Mouse (Mus musculus) hindbrain, embryonic 13.5 days (tissue): Measurements from ENCODE around the gene Zfp827. TPM values are rescaled to one million over a fixed set of nuclear protein-coding genes. Genes with fewer than 3 reads are reported as not detected.

Source experiments
- ATAC-seq: fragments of 200-750 bp; cut with Nextera tagmentation; 2 replicates; pipeline ENCODE4 v1.8.0; 2017; ENCODE audit warnings: moderate TSS enrichment; ENCODE audit not compliant: low FRiP score
- H3K27ac ChIP-seq: fragments of 300-500 bp; sonication (generic); 2 replicates; pipeline ENCODE4 v1.5.1; 2015; ENCODE audit warnings: inconsistent platforms, mild to moderate bottlenecking, moderate library complexity
- H3K27me3 ChIP-seq: fragments of 300-500 bp; sonication (generic); 2 replicates; pipeline ENCODE4 v1.6.1; 2015; ENCODE audit warnings: mild to moderate bottlenecking, inconsistent platforms
- H3K36me3 ChIP-seq: fragments of 300-500 bp; sonication (generic); 2 replicates; pipeline ENCODE4 v1.6.1; 2015; ENCODE audit warnings: mild to moderate bottlenecking, inconsistent platforms
- H3K4me1 ChIP-seq: fragments of 300-500 bp; sonication (generic); replicated peaks from 2 replicates; pipeline ENCODE4 v1.6.1; 2015; ENCODE audit warnings: inconsistent platforms
- H3K4me2 ChIP-seq: fragments of 300-500 bp; sonication (generic); 2 replicates; pipeline ENCODE4 v1.6.1; 2015; ENCODE audit warnings: inconsistent platforms, mild to moderate bottlenecking, moderate library complexity
- H3K4me3 ChIP-seq: fragments of 300-500 bp; sonication (generic); 2 replicates; pipeline ENCODE4 v1.5.1; 2015; ENCODE audit warnings: mild to moderate bottlenecking, inconsistent platforms
- H3K9ac ChIP-seq: fragments of 300-500 bp; sonication (generic); 2 replicates; pipeline ENCODE4 v1.6.1; 2015; ENCODE audit warnings: mild to moderate bottlenecking, inconsistent platforms
- H3K9me3 ChIP-seq: fragments of 300-500 bp; sonication (generic); 2 replicates; pipeline ENCODE4 v1.6.1; 2016; ENCODE audit warnings: inconsistent platforms
- WGBS: fragments of 180-500 bp; shearing (Covaris S2); methylation state at CpG from one replicate; pipeline ENCODE4 v1.1.7; 2015; 5-methylcytosine and 5-hydroxymethylcytosine counted together
- polyA plus RNA-seq: library from polyadenylated mRNA; unstranded; fragments of >200 nt; fragmentation: Nextera tagmentation; extraction: Ambion mirVana; gene quantifications from 2 replicates; pipeline ENCODE4 v1.2.1, GENCODE M21; 2015

Gene Zfp827
- polyA plus RNA-seq, 1 experiment from 2014 or later: 12.5 TPM

DNA sequence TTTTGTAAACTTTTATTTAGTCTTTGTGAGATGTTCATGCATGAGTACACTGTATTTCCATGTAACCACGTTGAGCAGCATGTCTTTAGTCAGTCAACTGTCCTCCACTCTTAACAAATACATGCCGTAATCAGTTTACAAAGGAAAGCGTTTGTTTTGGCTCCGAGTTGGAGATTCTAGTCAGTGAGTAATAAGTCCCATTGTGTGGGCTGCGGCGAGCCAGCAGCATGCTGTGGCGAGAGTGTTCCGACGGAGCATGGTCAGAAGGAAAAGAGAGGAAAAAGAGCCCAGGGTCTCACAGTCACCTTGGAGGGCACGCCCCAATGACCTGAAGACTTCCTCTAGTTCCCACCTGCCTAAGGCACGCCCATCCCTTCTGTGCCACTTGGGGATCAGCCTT lies 68.7 kb downstream of the Zfp827 start:
- Histone ChIP-seq H3K9me3 (no peaks in the 10 kb centered on the region), H3K4me2 (no peak overlapping the region), H3K9ac (no peak overlapping the region), H3K36me3 (peaks cover 16% of the 10 kb centered on the region), H3K27me3 (no peaks in the 10 kb centered on the region), H3K27ac (no peak overlapping the region), H3K4me3 (no peak overlapping the region), H3K4me1 (peaks cover 4% of the 10 kb centered on the region; the same call in 1 of the 2 replicates)
- 49% methylated on average over 11 of the region's 11 CpGs for WGBS
- ATAC-seq: 0 out of 2 replicates have a peak, but pooled peaks have one; percentile 36

GRCm38 (mm10) chr8:79102707-79103106 lies 74.5 kb downstream of the Zfp827 start:
- H3K4me1 ChIP-seq: peaks cover 35% of the 10 kb centered on the region
- no peaks in the 10 kb centered on the region for H3K27me3 ChIP-seq
- 0 out of 2 replicates have a peak overlapping the region, but pooled peaks have one; percentile 0 for H3K27ac ChIP-seq
- H3K4me3 ChIP-seq: no peak overlapping the region
- WGBS: 82% methylated on average over 4 of the region's 4 CpGs
- ATAC-seq: no peak
- H3K9ac ChIP-seq: no peak overlapping the region
- no peaks in the 10 kb centered on the region for H3K36me3 ChIP-seq
- no peaks in the 10 kb centered on the region for H3K9me3 ChIP-seq
- no peak overlapping the region for H3K4me2 ChIP-seq

DNA sequence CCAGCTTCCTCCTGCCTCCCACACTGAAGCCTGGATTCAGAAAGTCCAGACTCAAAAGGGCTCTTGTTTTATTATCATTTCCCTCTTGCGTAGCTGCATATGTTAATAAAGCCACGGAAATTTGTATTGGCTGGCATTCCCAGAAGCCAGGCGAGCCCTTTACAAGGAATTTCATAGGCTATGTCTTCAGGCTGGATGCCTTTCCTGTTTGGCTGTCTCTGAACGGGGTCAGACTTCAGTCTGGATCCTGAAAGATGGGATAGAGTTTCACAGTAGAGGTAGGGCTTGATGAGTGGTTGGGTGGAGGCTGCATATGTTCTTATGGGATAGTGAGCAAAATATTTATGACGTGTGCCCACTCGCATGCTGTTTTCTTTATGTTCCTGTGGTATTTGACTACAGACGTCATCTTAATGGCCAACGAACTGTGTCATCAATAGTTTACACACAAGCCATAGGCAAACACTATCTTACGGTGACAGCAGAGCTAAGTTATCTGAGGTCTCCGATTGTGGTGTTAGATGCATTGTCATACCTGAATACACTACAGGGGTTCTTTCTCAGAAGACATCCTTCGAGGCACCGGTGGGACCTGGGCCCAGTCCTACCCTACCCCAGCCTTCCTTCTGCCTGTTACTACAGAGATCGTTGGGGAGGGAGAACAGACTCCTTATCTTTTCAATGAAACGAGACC lies 75.1 kb downstream of the Zfp827 start:
- peaks cover 33% of the 10 kb centered on the region for H3K4me1 ChIP-seq
- H3K36me3 ChIP-seq: no peaks in the 10 kb centered on the region
- no peak overlapping the region for H3K9ac ChIP-seq
- WGBS: 80% methylated on average over 14 of the region's 14 CpGs
- no peak overlapping the region for H3K4me3 ChIP-seq
- no peak overlapping the region for H3K4me2 ChIP-seq
- no peak for ATAC-seq
- H3K9me3 ChIP-seq: no peaks in the 10 kb centered on the region
- H3K27ac ChIP-seq: 0 out of 2 replicates have a peak overlapping the region, but pooled peaks have one; percentile 0
- no peaks in the 10 kb centered on the region for H3K27me3 ChIP-seq

- Histone ChIP-seq H3K9ac (no peak overlapping the region), H3K4me3 (no peak overlapping the region), H3K27me3 (no peaks in the 10 kb centered on the region), H3K27ac (no peak overlapping the region), H3K4me1 (peaks cover 31% of the 10 kb centered on the region), H3K4me2 (no peak overlapping the region), H3K36me3 (peaks cover 4% of the 10 kb centered on the region; the same call in 1 of the 2 replicates), H3K9me3 (no peaks in the 10 kb centered on the region)
- no peak for ATAC-seq
- 77% methylated on average over 9 of the region's 9 CpGs for WGBS
These were observed 75.8 kb downstream of the Zfp827 start for GRCm38 (mm10) chr8:79103923-79104580.

GRCm38 (mm10) chr8:79104634-79105033 lies 76.4 kb downstream of the Zfp827 start:
- no peak overlapping the region for H3K27ac ChIP-seq
- H3K9me3 ChIP-seq: no peaks in the 10 kb centered on the region
- H3K27me3 ChIP-seq: no peaks in the 10 kb centered on the region
- H3K36me3 ChIP-seq: peaks cover 5% of the 10 kb centered on the region; the same call in 1 of the 2 replicates
- no peak overlapping the region for H3K9ac ChIP-seq
- ATAC-seq: no peak
- no peak overlapping the region for H3K4me3 ChIP-seq
- H3K4me2 ChIP-seq: no peak overlapping the region
- WGBS: 91% methylated on average over 9 of the region's 9 CpGs
- H3K4me1 ChIP-seq: peaks cover 31% of the 10 kb centered on the region

DNA sequence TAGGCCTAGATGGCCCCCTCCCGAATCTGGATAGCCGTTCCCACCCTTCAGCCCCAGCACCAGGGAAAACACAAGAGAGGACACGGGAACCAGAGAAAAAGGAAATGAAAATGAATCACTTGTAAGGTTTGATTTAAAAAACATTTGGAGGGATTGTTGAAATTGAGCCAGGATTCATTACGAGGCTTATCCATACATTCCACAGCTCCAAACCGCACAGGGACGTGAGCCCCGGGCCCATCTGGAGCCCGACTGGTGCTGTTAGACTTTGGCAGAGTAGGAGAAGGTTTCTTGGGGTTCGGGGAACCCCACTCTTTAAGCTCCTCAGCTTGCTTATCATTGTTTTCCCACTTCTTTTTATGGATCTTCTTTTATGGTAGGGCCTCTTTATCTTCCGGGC lies 76.9 kb downstream of the Zfp827 start:
- Histone ChIP-seq H3K36me3 (peaks cover 5% of the 10 kb centered on the region; the same call in 1 of the 2 replicates), H3K27ac (no peak overlapping the region), H3K9me3 (no peaks in the 10 kb centered on the region), H3K4me2 (no peak overlapping the region), H3K4me1 (peaks cover 31% of the 10 kb centered on the region), H3K4me3 (no peak overlapping the region), H3K27me3 (no peaks in the 10 kb centered on the region), H3K9ac (no peak overlapping the region)
- 82% methylated on average over 10 of the region's 10 CpGs for WGBS
- no peak for ATAC-seq

- H3K27ac ChIP-seq: no peak overlapping the region
- peaks cover 17% of the 10 kb centered on the region; the same call in 1 of the 2 replicates for H3K36me3 ChIP-seq
- H3K9me3 ChIP-seq: no peaks in the 10 kb centered on the region
- no peak overlapping the region for H3K4me2 ChIP-seq
- H3K4me1 ChIP-seq: 0 out of 2 replicates have a peak, but pooled peaks cover 3% of the 10 kb centered on the region
- no peak overlapping the region for H3K9ac ChIP-seq
- no peak for ATAC-seq
- WGBS: 91% methylated on average over 8 of the region's 8 CpGs
- H3K4me3 ChIP-seq: no peak overlapping the region
- no peaks in the 10 kb centered on the region for H3K27me3 ChIP-seq
These were observed 83.2 kb downstream of the Zfp827 start for GRCm38 (mm10) chr8:79111461-79111860.

GRCm38 (mm10) chr8:79112480-79112879 lies 84.2 kb downstream of the Zfp827 start:
- peaks cover 19% of the 10 kb centered on the region; the same call in 1 of the 2 replicates for H3K36me3 ChIP-seq
- no peak overlapping the region for H3K9ac ChIP-seq
- H3K27ac ChIP-seq: no peak overlapping the region
- H3K4me3 ChIP-seq: no peak overlapping the region
- ATAC-seq: no peak
- no peaks in the 10 kb centered on the region for H3K27me3 ChIP-seq
- no peak overlapping the region for H3K4me2 ChIP-seq
- H3K9me3 ChIP-seq: no peaks in the 10 kb centered on the region
- WGBS: 95% methylated on average over 18 of the region's 18 CpGs
- no peaks in the 10 kb centered on the region for H3K4me1 ChIP-seq

DNA sequence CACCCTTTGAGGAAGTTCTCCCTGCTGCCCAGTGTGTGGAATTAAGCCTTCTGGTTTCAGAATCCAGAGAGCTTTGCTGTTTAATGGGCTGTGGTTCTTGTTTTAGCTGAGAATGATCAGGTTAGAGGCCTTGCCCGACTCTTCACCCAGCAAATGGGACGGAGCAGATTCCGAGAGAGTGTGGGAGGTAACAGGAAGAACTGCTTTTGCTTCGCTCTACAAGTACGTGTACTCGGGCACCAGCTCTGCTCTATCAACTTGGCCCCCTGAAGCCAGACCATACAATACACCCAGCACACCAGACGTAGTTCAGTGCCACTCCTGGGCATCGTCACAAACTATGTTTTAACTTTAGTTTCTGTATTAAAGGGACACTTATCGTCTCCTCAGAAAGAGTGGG lies 85.3 kb downstream of the Zfp827 start:
- Histone ChIP-seq H3K4me2 (no peak overlapping the region), H3K4me3 (no peak overlapping the region), H3K9ac (no peak overlapping the region), H3K27me3 (no peaks in the 10 kb centered on the region), H3K9me3 (no peaks in the 10 kb centered on the region), H3K27ac (no peak overlapping the region), H3K4me1 (no peaks in the 10 kb centered on the region), H3K36me3 (peaks cover 28% of the 10 kb centered on the region)
- no peak for ATAC-seq
- 92% methylated on average over 9 of the region's 9 CpGs for WGBS

GRCm38 (mm10) chr8:79114561-79114960 lies 86.3 kb downstream of the Zfp827 start:
- Histone ChIP-seq H3K36me3 (peaks cover 32% of the 10 kb centered on the region), H3K27ac (no peak overlapping the region), H3K9me3 (no peaks in the 10 kb centered on the region), H3K4me2 (no peak overlapping the region), H3K4me1 (no peaks in the 10 kb centered on the region), H3K4me3 (no peak overlapping the region), H3K9ac (no peak overlapping the region), H3K27me3 (no peaks in the 10 kb centered on the region)
- no peak for ATAC-seq
- 64% methylated on average over 6 of the region's 6 CpGs for WGBS

DNA sequence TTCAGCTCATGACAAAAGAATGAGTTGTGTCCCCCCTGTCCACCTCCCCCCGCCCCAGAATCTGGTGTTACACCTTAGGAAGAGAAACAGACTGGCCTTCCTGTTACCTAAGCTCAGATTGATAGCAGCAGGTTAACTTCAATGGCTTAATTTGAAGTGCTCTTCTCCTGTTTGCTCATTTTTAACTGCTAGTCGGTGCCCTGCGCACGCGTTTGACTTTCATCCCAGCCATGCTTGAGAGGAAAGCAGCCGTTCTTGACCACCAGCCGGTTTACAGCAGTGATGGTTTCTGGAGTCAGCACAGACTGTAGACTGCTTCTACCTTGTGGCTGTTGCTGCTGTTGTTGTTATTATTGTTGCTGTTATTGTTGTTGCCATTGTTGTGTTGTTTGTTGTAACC lies 88.2 kb downstream of the Zfp827 start:
- ATAC-seq: no peak

GRCm38 (mm10) chr8:79117711-79118110 lies 89.5 kb downstream of the Zfp827 start:
- Histone ChIP-seq H3K9ac (no peak overlapping the region), H3K4me3 (no peak overlapping the region), H3K36me3 (peaks cover 51% of the 10 kb centered on the region), H3K27ac (no peak overlapping the region), H3K4me1 (no peaks in the 10 kb centered on the region), H3K4me2 (no peak overlapping the region), H3K27me3 (no peaks in the 10 kb centered on the region), H3K9me3 (no peaks in the 10 kb centered on the region)
- WGBS: 94% methylated on average over 7 of the region's 7 CpGs
- no peak for ATAC-seq

More for the DNA sequence above, 88.2 kb downstream of the Zfp827 start:
- no peak overlapping the region for H3K9ac ChIP-seq
- peaks cover 38% of the 10 kb centered on the region for H3K36me3 ChIP-seq
- WGBS: 90% methylated on average over 7 of the region's 7 CpGs
- no peaks in the 10 kb centered on the region for H3K9me3 ChIP-seq
- no peaks in the 10 kb centered on the region for H3K4me1 ChIP-seq
- H3K4me2 ChIP-seq: no peak overlapping the region
- H3K27ac ChIP-seq: no peak overlapping the region
- no peak overlapping the region for H3K4me3 ChIP-seq
- H3K27me3 ChIP-seq: no peaks in the 10 kb centered on the region
